Mouse (Mus musculus) neural tube, embryonic 14.5 days (tissue): ENCODE results near the gene Vasn. TPM values are rescaled to one million over a fixed set of nuclear protein-coding genes. Genes with fewer than 3 reads are reported as not detected.
A peak's percentile ranks its signal among the peaks of the same experiment; 100 is the strongest.

Experiments
- ATAC-seq: fragments of 200-750 bp; cut with Nextera tagmentation; 2 replicates; pipeline ENCODE4 v1.8.0; 2017; ENCODE audit warnings: low read depth, mild to moderate bottlenecking, moderate TSS enrichment, moderate library complexity
- H3K27ac ChIP-seq: fragments of 300-500 bp; sonication (generic); 2 replicates; pipeline ENCODE4 v1.5.1; 2014; ENCODE audit warnings: low read depth, mild to moderate bottlenecking, control low read depth, low read length, moderate library complexity, mixed read lengths
- H3K27me3 ChIP-seq: fragments of 300-500 bp; sonication (generic); 2 replicates; pipeline ENCODE4 v1.6.1; 2014; ENCODE audit warnings: low read length; ENCODE audit not compliant: control insufficient read depth, insufficient read depth
- H3K36me3 ChIP-seq: fragments of 300-500 bp; sonication (generic); 2 replicates; pipeline ENCODE4 v1.6.1; 2014; ENCODE audit warnings: low read length, mixed read lengths; ENCODE audit not compliant: control insufficient read depth, insufficient read depth
- H3K4me1 ChIP-seq: fragments of 300-500 bp; sonication (generic); 2 replicates; pipeline ENCODE4 v1.6.1; 2014; ENCODE audit warnings: low read length; ENCODE audit not compliant: control insufficient read depth, insufficient read depth
- H3K4me2 ChIP-seq: fragments of 300-500 bp; sonication (generic); 2 replicates; pipeline ENCODE4 v1.6.1; 2014; ENCODE audit warnings: mild to moderate bottlenecking, low read depth, low read length, control low read depth
- H3K4me3 ChIP-seq: fragments of 300-500 bp; sonication (generic); 2 replicates; pipeline ENCODE4 v1.5.1; 2014; ENCODE audit warnings: low read depth, low read length, control low read depth, mixed read lengths
- H3K9ac ChIP-seq: fragments of 300-500 bp; sonication (generic); replicated peaks from 2 replicates; pipeline ENCODE4 v1.6.1; 2014; ENCODE audit warnings: low read depth, mild to moderate bottlenecking, control low read depth, low read length, mixed read lengths
- H3K9me3 ChIP-seq: fragments of 300-500 bp; sonication (generic); 2 replicates; pipeline ENCODE4 v1.6.1; 2016; ENCODE audit warnings: low read length; ENCODE audit not compliant: control insufficient read depth
- WGBS: fragments of 180-500 bp; shearing (Covaris S2); extraction: QIAGEN DNeasy Blood & Tissue Kit; methylation state at CpG from one replicate; pipeline ENCODE4 v1.1.7; 2014; 5-methylcytosine and 5-hydroxymethylcytosine counted together
- polyA plus RNA-seq: library from polyadenylated mRNA; unstranded; fragments of >200 nt; fragmentation: Nextera tagmentation; extraction: Ambion mirVana; gene quantifications from 2 replicates; pipeline ENCODE4 v1.2.1, GENCODE M21; 2014

Vasn gene
- polyA plus RNA-seq, 1 experiment from 2014 or later = 4.4 TPM

DNA sequence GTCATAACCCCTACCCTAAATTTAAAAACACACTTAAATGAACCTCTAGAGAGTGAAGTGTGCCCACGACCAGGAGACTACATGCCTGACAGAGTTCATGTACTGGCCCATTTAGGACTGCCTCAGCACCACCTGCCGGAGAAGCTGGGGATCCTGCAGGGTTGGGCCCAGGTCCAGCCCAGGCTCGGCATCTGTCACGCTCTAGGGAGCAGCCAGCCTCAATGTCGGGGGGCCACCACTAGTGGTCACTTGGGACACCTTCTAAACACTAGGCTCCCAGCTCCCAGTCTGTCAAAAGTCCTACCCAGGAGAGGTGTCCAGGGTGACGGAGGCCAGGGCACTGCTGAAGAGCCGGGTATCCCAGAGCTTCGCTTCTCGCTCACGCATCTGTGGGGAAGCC is 15.0 kb downstream of the Vasn start:
- Histone ChIP-seq H3K4me2 (no peak overlapping the region), H3K27me3 (no peaks in the 10 kb centered on the region), H3K9ac (no peak overlapping the region), H3K9me3 (no peaks in the 10 kb centered on the region), H3K36me3 (peaks cover 6% of the 10 kb centered on the region; the same call in 1 of the 2 replicates), H3K4me3 (no peak overlapping the region), H3K27ac (no peak overlapping the region), H3K4me1 (no peaks in the 10 kb centered on the region)
- no peak for ATAC-seq
- 86% methylated on average over 10 of the region's 10 CpGs for WGBS

GRCm38 (mm10) chr16:4655251-4655734 is 15.6 kb downstream of the Vasn start:
- H3K9ac ChIP-seq = no peak overlapping the region
- no peaks in the 10 kb centered on the region for H3K27me3 ChIP-seq
- H3K4me1 ChIP-seq = no peaks in the 10 kb centered on the region
- H3K27ac ChIP-seq = no peak overlapping the region
- peaks cover 4% of the 10 kb centered on the region; the same call in 1 of the 2 replicates for H3K36me3 ChIP-seq
- H3K9me3 ChIP-seq = no peaks in the 10 kb centered on the region
- H3K4me2 ChIP-seq = no peak overlapping the region
- 77% methylated on average over 4 of the region's 4 CpGs for WGBS
- no peak for ATAC-seq
- H3K4me3 ChIP-seq = no peak overlapping the region

GRCm38 (mm10) chr16:4655764-4656570 is 16.2 kb downstream of the Vasn start:
- peaks cover 2% of the 10 kb centered on the region; the same call in 1 of the 2 replicates for H3K36me3 ChIP-seq
- H3K4me2 ChIP-seq = no peak overlapping the region
- no peaks in the 10 kb centered on the region for H3K9me3 ChIP-seq
- H3K4me3 ChIP-seq = no peak overlapping the region
- ATAC-seq = no peak
- H3K27me3 ChIP-seq = no peaks in the 10 kb centered on the region
- H3K9ac ChIP-seq = no peak overlapping the region
- H3K4me1 ChIP-seq = no peaks in the 10 kb centered on the region
- 54% methylated on average over 11 of the region's 11 CpGs for WGBS
- H3K27ac ChIP-seq = no peak overlapping the region

DNA sequence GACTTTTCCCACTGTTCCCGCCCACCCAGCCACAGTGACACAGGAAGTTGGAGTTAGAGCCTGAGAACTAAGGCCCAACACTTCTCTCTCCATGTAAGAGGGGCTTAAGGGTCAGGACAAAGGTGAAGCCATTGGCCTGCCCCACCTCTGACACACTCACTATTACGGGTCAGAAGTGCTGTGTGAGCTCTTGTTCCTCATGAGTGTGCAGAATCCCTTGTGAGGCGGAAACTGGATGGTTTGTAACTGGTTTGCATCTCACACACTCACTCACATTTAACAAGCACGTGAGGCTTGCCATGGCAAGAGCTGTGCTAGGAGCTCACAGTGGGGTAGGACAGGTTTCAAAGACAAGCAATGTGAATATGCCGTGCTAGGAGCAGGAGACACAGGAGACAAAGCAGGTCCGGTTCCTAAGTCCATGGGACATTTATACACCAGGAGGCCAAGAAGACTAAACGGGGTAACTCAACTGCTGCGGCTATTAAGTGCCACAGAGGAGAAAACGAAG is 16.9 kb downstream of the Vasn start:
- Histone ChIP-seq H3K36me3 (peaks cover 4% of the 10 kb centered on the region; the same call in 1 of the 2 replicates), H3K4me1 (no peaks in the 10 kb centered on the region), H3K27ac (no peak overlapping the region), H3K9ac (no peak overlapping the region), H3K9me3 (no peaks in the 10 kb centered on the region), H3K4me2 (no peak overlapping the region), H3K27me3 (no peaks in the 10 kb centered on the region), H3K4me3 (no peak overlapping the region)
- WGBS = 78% methylated on average over 9 of the region's 9 CpGs
- no peak for ATAC-seq

DNA sequence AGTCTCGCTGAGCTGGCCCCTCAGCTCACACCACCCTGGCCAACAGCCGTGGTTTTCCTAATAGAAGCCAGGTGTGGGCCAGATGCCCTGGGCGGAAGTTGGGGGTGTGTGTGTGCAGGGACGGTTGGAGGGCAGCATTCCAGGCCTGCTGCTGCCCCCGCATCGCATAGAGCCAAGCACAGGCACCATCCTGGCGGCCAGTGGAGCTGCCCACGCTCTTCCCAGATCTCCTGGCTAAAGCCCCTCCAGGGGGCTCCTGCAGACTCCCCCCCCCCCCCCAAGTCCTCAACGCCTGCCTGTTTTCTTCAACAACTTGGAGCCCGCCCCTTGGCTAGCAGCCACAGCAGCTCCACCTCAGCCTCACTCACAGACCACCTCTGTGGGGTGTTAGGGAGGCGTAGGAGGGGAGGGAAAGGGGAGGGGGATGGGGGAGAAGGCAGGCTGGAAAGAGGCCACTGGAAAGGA is 19.1 kb downstream of the Vasn start:
- H3K4me3 ChIP-seq = no peak overlapping the region
- 0 out of 2 replicates have a peak, but pooled peaks cover 6% of the 10 kb centered on the region for H3K36me3 ChIP-seq
- H3K4me2 ChIP-seq = no peak overlapping the region
- H3K27ac ChIP-seq = 0 out of 2 replicates have a peak overlapping the region, but pooled peaks have one; percentile 28
- 38% methylated on average over 11 of the region's 11 CpGs for WGBS
- no peak overlapping the region for H3K9ac ChIP-seq
- H3K9me3 ChIP-seq = no peaks in the 10 kb centered on the region
- no peaks in the 10 kb centered on the region for H3K4me1 ChIP-seq
- 0 out of 2 replicates have a peak, but pooled peaks have one; percentile 34 for ATAC-seq
- H3K27me3 ChIP-seq = no peaks in the 10 kb centered on the region

GRCm38 (mm10) chr16:4659326-4659725 is 19.6 kb downstream of the Vasn start:
- Histone ChIP-seq H3K9ac (no peak overlapping the region), H3K27ac (0 out of 2 replicates have a peak overlapping the region, but pooled peaks have one; percentile 28), H3K4me1 (no peaks in the 10 kb centered on the region), H3K27me3 (no peaks in the 10 kb centered on the region), H3K4me3 (no peak overlapping the region), H3K36me3 (0 out of 2 replicates have a peak, but pooled peaks cover 6% of the 10 kb centered on the region), H3K9me3 (no peaks in the 10 kb centered on the region), H3K4me2 (no peak overlapping the region)
- WGBS = 29% methylated on average over 2 of the region's 2 CpGs
- no peak for ATAC-seq

DNA sequence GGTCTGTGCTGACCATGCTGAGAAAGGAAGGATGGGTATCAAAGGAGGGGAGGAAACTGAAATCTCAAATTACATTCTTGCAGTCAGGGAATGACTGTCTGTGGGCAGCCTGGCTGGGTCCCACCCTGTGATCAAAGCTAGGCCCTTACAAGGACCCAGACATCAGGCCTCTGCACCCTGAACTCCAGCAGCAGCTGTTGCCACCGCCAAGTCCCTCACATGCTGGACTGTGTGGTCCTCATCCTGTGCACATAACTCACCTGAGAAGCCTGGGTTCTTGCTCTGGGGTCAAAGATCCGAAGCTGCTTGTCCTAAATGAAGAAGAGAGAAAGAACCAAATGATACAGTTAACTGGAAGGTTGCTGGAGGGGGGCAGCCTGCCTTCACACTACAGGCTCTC is 21.9 kb downstream of the Vasn start:
- 78% methylated on average over 2 of the region's 2 CpGs for WGBS
- Histone ChIP-seq H3K27me3 (no peaks in the 10 kb centered on the region), H3K9me3 (no peaks in the 10 kb centered on the region), H3K27ac (no peak overlapping the region), H3K4me3 (no peak overlapping the region), H3K9ac (no peak overlapping the region), H3K4me1 (no peaks in the 10 kb centered on the region), H3K4me2 (no peak overlapping the region), H3K36me3 (peaks cover 10% of the 10 kb centered on the region; the same call in 1 of the 2 replicates)
- no peak for ATAC-seq

DNA sequence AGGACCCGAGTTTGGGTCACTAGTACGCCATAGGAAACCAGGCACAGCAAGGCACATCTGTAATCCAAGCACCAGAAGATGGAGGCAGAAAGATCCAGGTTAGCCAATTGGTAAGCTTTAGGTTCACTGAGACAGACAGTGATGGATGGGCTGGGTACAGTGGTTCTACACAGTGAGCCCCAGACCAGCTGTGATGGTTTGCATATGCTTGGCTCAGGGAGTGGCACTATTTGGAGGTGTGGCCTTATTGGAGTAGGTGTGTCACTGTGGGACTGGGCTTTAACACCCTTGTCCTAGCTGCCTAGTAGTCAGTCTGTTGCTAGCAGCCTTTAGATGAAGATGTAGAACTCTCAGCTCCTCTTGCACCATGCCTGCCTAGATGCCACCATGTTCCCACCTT is 24.1 kb downstream of the Vasn start:
- 92% methylated on average over 2 of the region's 2 CpGs for WGBS
- Histone ChIP-seq H3K4me1 (no peaks in the 10 kb centered on the region), H3K9ac (no peak overlapping the region), H3K27ac (no peak overlapping the region), H3K4me3 (no peak overlapping the region), H3K27me3 (no peaks in the 10 kb centered on the region), H3K9me3 (no peaks in the 10 kb centered on the region), H3K36me3 (peaks cover 12% of the 10 kb centered on the region; the same call in 1 of the 2 replicates), H3K4me2 (no peak overlapping the region)
- ATAC-seq = no peak

GRCm38 (mm10) chr16:4665726-4666125 is 26.0 kb downstream of the Vasn start:
- Histone ChIP-seq H3K27ac (no peak overlapping the region), H3K9ac (no peak overlapping the region), H3K4me1 (no peaks in the 10 kb centered on the region), H3K27me3 (no peaks in the 10 kb centered on the region), H3K36me3 (peaks cover 12% of the 10 kb centered on the region; the same call in 1 of the 2 replicates), H3K9me3 (no peaks in the 10 kb centered on the region), H3K4me2 (no peak overlapping the region), H3K4me3 (no peak overlapping the region)
- 97% methylated on average over 2 of the region's 2 CpGs for WGBS
- no peak for ATAC-seq
